Mouse (Mus musculus) midbrain, embryonic 11.5 days (tissue): Measurements from ENCODE around the gene Dnal4. TPM values are rescaled to one million over a fixed set of nuclear protein-coding genes. Genes with fewer than 3 reads are reported as not detected.

Experiments
- ATAC-seq: fragments of 200-750 bp; cut with Nextera tagmentation; 2 replicates; pipeline ENCODE4 v1.8.0; 2017; ENCODE audit warnings: moderate TSS enrichment, moderate library complexity; ENCODE audit not compliant: low FRiP score
- DNase-seq: peaks from one replicate; pipeline ENCODE4 v3.0.0; 2015; ENCODE audit warnings: low spot score; ENCODE audit errors: missing footprints
- H3K27ac ChIP-seq: fragments of 300-500 bp; sonication (generic); 2 replicates; pipeline ENCODE4 v1.5.1; 2014; ENCODE audit warnings: low read depth, low read length
- H3K27me3 ChIP-seq: fragments of 300-500 bp; sonication (generic); 2 replicates; pipeline ENCODE4 v1.6.1; 2014; ENCODE audit warnings: mild to moderate bottlenecking, low read length, moderate library complexity, mixed read lengths; ENCODE audit not compliant: control insufficient read depth, insufficient read depth
- H3K36me3 ChIP-seq: fragments of 300-500 bp; sonication (generic); 2 replicates; pipeline ENCODE4 v1.6.1; 2014; ENCODE audit warnings: mild to moderate bottlenecking, low read length, moderate library complexity, mixed read lengths; ENCODE audit not compliant: control insufficient read depth, insufficient read depth
- H3K4me1 ChIP-seq: fragments of 300-500 bp; sonication (generic); 2 replicates; pipeline ENCODE4 v1.6.1; 2014; ENCODE audit warnings: low read length; ENCODE audit not compliant: control insufficient read depth, insufficient read depth
- H3K4me2 ChIP-seq: fragments of 300-500 bp; sonication (generic); 2 replicates; pipeline ENCODE4 v1.6.1; 2014; ENCODE audit warnings: mild to moderate bottlenecking, moderate library complexity
- H3K4me3 ChIP-seq: fragments of 300-500 bp; sonication (generic); 2 replicates; pipeline ENCODE4 v1.5.1; 2014; ENCODE audit warnings: low read depth, low read length
- H3K9ac ChIP-seq: fragments of 300-500 bp; sonication (generic); 2 replicates; pipeline ENCODE4 v1.6.1; 2014; ENCODE audit warnings: low read length
- H3K9me3 ChIP-seq: fragments of 300-500 bp; sonication (generic); 2 replicates; pipeline ENCODE4 v1.6.1; 2016; ENCODE audit warnings: low read length; ENCODE audit not compliant: control insufficient read depth
- WGBS: fragments of 180-500 bp; shearing (Covaris S2); extraction: QIAGEN DNeasy Blood & Tissue Kit; methylation state at CpG from one replicate; pipeline ENCODE4 v1.1.7; 2014; 5-methylcytosine and 5-hydroxymethylcytosine counted together
- polyA plus RNA-seq: library from polyadenylated mRNA; unstranded; fragments of >200 nt; fragmentation: Nextera tagmentation; extraction: Ambion mirVana; gene quantifications from 2 replicates; pipeline ENCODE4 v1.2.1, GENCODE M21; 2014

The Dnal4 gene
- polyA plus RNA-seq, 1 experiment from 2014 or later, result 72.1 TPM

GRCm38 (mm10) chr15:79755977-79756625, 21.5 kb downstream of the Dnal4 start:
- ATAC-seq, result no peak
- Histone ChIP-seq H3K9ac (no peak overlapping the region), H3K4me2 (no peak overlapping the region), H3K4me1 (peaks cover 7% of the 10 kb centered on the region; the same call in 1 of the 2 replicates), H3K27me3 (no peaks in the 10 kb centered on the region), H3K27ac (no peak overlapping the region), H3K9me3 (no peaks in the 10 kb centered on the region), H3K4me3 (no peak overlapping the region), H3K36me3 (no peaks in the 10 kb centered on the region)
- DNase-seq, result peak; percentile 69
- 72% methylated on average over 8 of the region's 8 CpGs for WGBS

- WGBS, result 86% methylated on average over 4 of the region's 4 CpGs
Measured at GRCm38 (mm10) chr15:79755176-79755575, 22.5 kb downstream of the Dnal4 start.

GRCm38 (mm10) chr15:79753873-79754272, 23.8 kb downstream of the Dnal4 start:
- ATAC-seq, result no peak
- H3K4me1 ChIP-seq, result peaks cover 7% of the 10 kb centered on the region; the same call in 1 of the 2 replicates
- peak; percentile 67 for DNase-seq
- H3K4me2 ChIP-seq, result no peak overlapping the region
- no peak overlapping the region for H3K27ac ChIP-seq
- no peaks in the 10 kb centered on the region for H3K27me3 ChIP-seq
- H3K9ac ChIP-seq, result no peak overlapping the region
- no peaks in the 10 kb centered on the region for H3K36me3 ChIP-seq
- WGBS, result 48% methylated on average over 4 of the region's 4 CpGs
- H3K4me3 ChIP-seq, result no peak overlapping the region
- H3K9me3 ChIP-seq, result no peaks in the 10 kb centered on the region

More at GRCm38 (mm10) chr15:79755176-79755575, 22.5 kb downstream of the Dnal4 start:
- DNase-seq (peak; percentile 69), ATAC-seq (no peak)
- Histone ChIP-seq H3K27ac (no peak overlapping the region), H3K4me3 (no peak overlapping the region), H3K4me2 (no peak overlapping the region), H3K4me1 (peaks cover 7% of the 10 kb centered on the region; the same call in 1 of the 2 replicates), H3K36me3 (no peaks in the 10 kb centered on the region), H3K27me3 (no peaks in the 10 kb centered on the region), H3K9ac (no peak overlapping the region), H3K9me3 (no peaks in the 10 kb centered on the region)

- Histone ChIP-seq H3K9ac (no peak overlapping the region), H3K9me3 (no peaks in the 10 kb centered on the region), H3K4me2 (no peak overlapping the region), H3K4me1 (peaks cover 7% of the 10 kb centered on the region; the same call in 1 of the 2 replicates), H3K27me3 (no peaks in the 10 kb centered on the region), H3K4me3 (no peak overlapping the region), H3K36me3 (no peaks in the 10 kb centered on the region), H3K27ac (no peak overlapping the region)
- DNase-seq, result peak; percentile 81
- 87% methylated on average over 3 of the region's 3 CpGs for WGBS
- ATAC-seq, result no peak; the same call in 1 of the 2 replicates
Measured at GRCm38 (mm10) chr15:79753420-79753752, 24.3 kb downstream of the Dnal4 start.

DNA sequence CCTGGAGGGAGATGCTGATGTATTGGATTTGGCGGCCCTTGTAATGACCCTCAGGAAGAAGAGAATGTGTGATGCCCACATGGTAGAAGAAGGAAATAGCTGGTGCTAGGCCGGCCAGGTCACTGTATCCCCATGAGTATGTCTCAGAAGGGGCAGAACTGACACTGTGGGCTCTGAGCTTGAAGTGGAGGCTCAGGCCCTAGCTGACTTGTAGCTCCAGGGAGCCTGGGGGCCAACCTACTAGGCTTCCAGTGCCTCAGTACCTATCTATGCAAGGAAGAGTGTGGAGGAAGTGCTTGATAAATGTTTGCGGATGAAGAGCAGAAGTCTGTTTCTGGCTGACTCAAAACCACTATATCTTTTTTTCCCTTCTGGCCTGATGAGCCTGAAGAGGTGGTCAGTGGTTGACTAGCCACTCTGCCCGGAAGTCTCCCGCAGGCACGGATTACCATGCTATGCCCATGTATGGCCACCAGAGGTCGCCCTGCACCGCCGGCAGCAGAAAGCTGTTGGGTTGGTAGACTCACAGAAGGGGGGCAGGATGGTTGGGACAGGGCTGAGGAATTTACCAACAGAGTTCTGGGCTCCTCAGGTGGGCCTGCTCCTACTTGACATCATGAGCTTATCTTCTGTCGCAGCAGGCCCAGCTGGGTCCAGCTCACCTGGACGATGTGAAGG, 24.8 kb downstream of the Dnal4 start:
- H3K4me1 ChIP-seq, result peaks cover 7% of the 10 kb centered on the region; the same call in 1 of the 2 replicates
- peak; percentile 96 for DNase-seq
- H3K9me3 ChIP-seq, result no peaks in the 10 kb centered on the region
- H3K27ac ChIP-seq, result no peak overlapping the region
- H3K4me2 ChIP-seq, result no peak overlapping the region
- peak; percentile 71 for ATAC-seq
- no peak overlapping the region for H3K4me3 ChIP-seq
- 26% methylated on average over 11 of the region's 11 CpGs for WGBS
- H3K9ac ChIP-seq, result no peak overlapping the region
- H3K27me3 ChIP-seq, result no peaks in the 10 kb centered on the region
- H3K36me3 ChIP-seq, result no peaks in the 10 kb centered on the region

DNA sequence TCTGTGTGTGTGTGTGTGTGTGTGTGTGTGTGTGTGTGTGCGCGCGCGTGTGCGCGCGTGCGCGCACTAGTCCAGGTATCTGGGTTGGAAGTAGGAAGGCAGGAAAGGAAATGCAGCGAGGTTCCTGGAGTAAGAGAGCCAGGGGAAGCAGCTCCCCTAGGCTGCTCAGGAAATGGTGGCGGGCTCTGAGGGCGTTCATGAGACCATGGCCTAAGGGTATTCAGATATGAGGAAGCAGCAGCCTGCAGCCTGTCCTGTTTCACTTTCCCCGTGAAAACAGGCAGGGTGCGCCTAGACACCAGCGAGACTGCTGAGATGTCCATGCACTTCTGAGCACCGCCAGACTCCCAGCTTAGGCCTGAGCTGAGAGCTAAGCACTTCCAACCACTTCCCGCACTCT, 25.9 kb downstream of the Dnal4 start:
- H3K27me3 ChIP-seq, result no peaks in the 10 kb centered on the region
- H3K4me2 ChIP-seq, result no peak overlapping the region
- no peak overlapping the region for H3K4me3 ChIP-seq
- ATAC-seq (no peak), DNase-seq (peak; percentile 73)
- no peaks in the 10 kb centered on the region for H3K9me3 ChIP-seq
- WGBS, result 88% methylated on average over 17 of the region's 17 CpGs
- H3K4me1 ChIP-seq, result peaks cover 5% of the 10 kb centered on the region; the same call in 1 of the 2 replicates
- H3K27ac ChIP-seq, result no peak overlapping the region
- no peaks in the 10 kb centered on the region for H3K36me3 ChIP-seq
- H3K9ac ChIP-seq, result no peak overlapping the region

- Histone ChIP-seq H3K9me3 (no peaks in the 10 kb centered on the region), H3K4me2 (no peak overlapping the region), H3K9ac (no peak overlapping the region), H3K36me3 (no peaks in the 10 kb centered on the region), H3K27ac (no peak overlapping the region), H3K27me3 (no peaks in the 10 kb centered on the region), H3K4me1 (no peaks in the 10 kb centered on the region), H3K4me3 (no peak overlapping the region)
- ATAC-seq (no peak), DNase-seq (peak; percentile 35)
- WGBS, result 90% methylated on average over 8 of the region's 8 CpGs
Measured at GRCm38 (mm10) chr15:79750266-79750665, 27.4 kb downstream of the Dnal4 start.

DNA sequence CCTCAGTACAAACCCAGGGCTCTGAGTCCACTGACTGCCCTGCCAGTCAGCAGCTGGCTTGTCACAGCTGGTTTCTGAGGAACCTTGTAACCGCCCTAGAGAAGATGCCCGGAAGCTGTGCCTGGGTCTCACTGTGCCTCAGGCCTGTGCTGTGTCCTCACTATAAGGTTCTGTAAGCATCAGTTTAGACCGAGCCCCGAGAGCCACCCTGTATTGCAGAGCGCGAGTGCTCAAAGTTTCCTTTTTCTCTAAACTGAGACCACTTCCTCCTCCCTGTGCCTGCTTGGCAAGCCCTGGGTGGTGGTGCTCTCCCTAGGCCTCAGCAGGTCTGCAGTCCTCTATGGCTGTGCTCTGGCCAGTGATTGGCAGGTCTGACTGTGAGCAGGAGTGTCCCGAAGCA, 28.5 kb downstream of the Dnal4 start:
- Histone ChIP-seq H3K4me1 (no peaks in the 10 kb centered on the region), H3K4me3 (no peak overlapping the region), H3K9ac (no peak overlapping the region), H3K27ac (no peak overlapping the region), H3K4me2 (no peak overlapping the region), H3K9me3 (no peaks in the 10 kb centered on the region), H3K27me3 (no peaks in the 10 kb centered on the region), H3K36me3 (no peaks in the 10 kb centered on the region)
- DNase-seq (peak; percentile 61), ATAC-seq (no peak)
- WGBS, result 96% methylated on average over 7 of the region's 7 CpGs

DNA sequence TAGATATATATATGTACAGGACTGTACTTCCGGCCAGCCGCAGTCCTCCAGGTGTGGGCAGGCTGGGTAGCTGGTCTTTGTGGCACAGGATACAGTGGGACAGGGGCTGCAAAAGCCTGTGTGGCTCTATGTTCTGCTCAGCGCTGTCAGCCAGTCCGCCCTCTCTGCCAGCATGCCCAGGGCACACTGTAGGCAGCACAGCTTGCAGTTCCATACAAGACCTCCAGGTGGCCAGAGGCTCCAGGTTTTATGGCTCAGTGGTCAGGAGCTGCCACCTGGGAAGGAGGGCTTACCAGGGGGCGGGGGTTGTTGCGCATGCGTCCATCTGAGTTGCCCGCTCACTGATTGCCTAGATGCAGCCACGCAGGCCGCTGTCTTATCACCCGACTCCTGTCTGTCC, 29.7 kb downstream of the Dnal4 start:
- Histone ChIP-seq H3K4me3 (no peak overlapping the region), H3K9me3 (no peaks in the 10 kb centered on the region), H3K4me2 (no peak overlapping the region), H3K27ac (no peak overlapping the region), H3K36me3 (no peaks in the 10 kb centered on the region), H3K9ac (no peak overlapping the region), H3K27me3 (no peaks in the 10 kb centered on the region), H3K4me1 (no peaks in the 10 kb centered on the region; the same call in 1 of the 2 replicates)
- WGBS, result 59% methylated on average over 11 of the region's 11 CpGs
- DNase-seq (peak; percentile 90), ATAC-seq (no peak)
